8 mouse cellular contexts compared by ENCODE assay signal in genomic region chr5:30806106-30806505, GRCm38 (mm10). TPM values are rescaled to one million over a fixed set of nuclear protein-coding genes. Genes with fewer than 3 reads are reported as not detected.
A peak's percentile ranks its signal among the peaks of the same experiment; 100 is the strongest.
DNase-seq lines count a peak whose midpoint lies in the region; ATAC-seq lines count a peak whose summit lies in the region.

No protein-coding gene starts in this region.

- H3K4me1 ChIP-seq in intestine, embryonic 15.5 days (replicated peaks), result no peaks in the 10 kb centered on the region
- no peaks in the 10 kb centered on the region for H3K4me1 ChIP-seq in midbrain, embryonic 11.5 days (ENCODE audit: control insufficient read depth, insufficient read depth, low read length)

- H3K36me3 ChIP-seq in intestine, embryonic 15.5 days, result no peaks in the 10 kb centered on the region
- no peaks in the 10 kb centered on the region for H3K36me3 ChIP-seq in midbrain, embryonic 11.5 days (ENCODE audit: control insufficient read depth, insufficient read depth, low read length)

- H3K9ac ChIP-seq in intestine, embryonic 15.5 days, result no peak overlapping the region
- no peak overlapping the region for H3K9ac ChIP-seq in midbrain, embryonic 11.5 days (ENCODE audit: low read length)

- no peak overlapping the region for H3K27ac ChIP-seq in intestine, embryonic 15.5 days
- H3K27ac ChIP-seq in midbrain, embryonic 11.5 days (ENCODE audit: low read depth, low read length), result no peak overlapping the region

- 3% methylated on average over 3 of the region's 3 CpGs for whole genome bisulfite sequencing in intestine, embryonic 15.5 days
- 16% methylated on average over 3 of the region's 3 CpGs for WGBS in midbrain, embryonic 11.5 days

- H3K4me2 ChIP-seq in intestine, embryonic 15.5 days (replicated peaks), result no peak overlapping the region
- no peak overlapping the region for H3K4me2 ChIP-seq in midbrain, embryonic 11.5 days

- H3K4me3 ChIP-seq in intestine, embryonic 15.5 days (replicated peaks), result no peak overlapping the region
- H3K4me3 ChIP-seq in midbrain, embryonic 11.5 days (ENCODE audit: low read depth, low read length), result no peak overlapping the region

- peak; percentile 84 for ATAC-seq in intestine, embryonic 15.5 days
- peak; percentile 72; the same call in 1 of the 2 replicates for ATAC-seq in midbrain, embryonic 11.5 days (ENCODE audit: low FRiP score)

- intact Hi-C loops in gastrocnemius, postnatal 36 days (cut with DNase I), result loop anchor here (1.0 to 2.0 kb wide), 2 partner anchors 49 to 109 kb away; no protein-coding TSS in a partner anchor
- intact Hi-C loops in left cerebral cortex, postnatal 14 days (cut with DNase I), result loop anchor here (5.0 kb wide), 2 partner anchors 111 to 191 kb away; no protein-coding TSS in a partner anchor

- H3K9me3 ChIP-seq in intestine, embryonic 15.5 days, result no peaks in the 10 kb centered on the region
- no peaks in the 10 kb centered on the region for H3K9me3 ChIP-seq in midbrain, embryonic 11.5 days (ENCODE audit: control insufficient read depth, low read length)

- peak; percentile 86 for DNase-seq in adrenal gland, adult 2 months
- peak; percentile 88 for DNase-seq in embryo, embryonic 11 days
- peak; percentile 66 to 87 for DNase-seq in gastrocnemius, postnatal 36 days
- peak; percentile 81 to 91 for DNase-seq in left cerebral cortex, postnatal 14 days (ENCODE audit: low spot score in 2 of 2)
- peak; percentile 99 for DNase-seq in midbrain, embryonic 11.5 days (ENCODE audit: low spot score, missing footprints)
- DNase-seq in right cerebral cortex, postnatal 4 days, result peak; percentile 89
- peak; percentile 70 to 90 for DNase-seq in urinary bladder, postnatal 4 days (ENCODE audit: low spot score in 2 of 2)

- H3K27me3 ChIP-seq in intestine, embryonic 15.5 days (replicated peaks), result no peaks in the 10 kb centered on the region
- H3K27me3 ChIP-seq in midbrain, embryonic 11.5 days (ENCODE audit: control insufficient read depth, insufficient read depth, low read length), result no peaks in the 10 kb centered on the region; the same call in 1 of the 2 replicates

RNA-seq across cellular contexts. Expression of gene Mapre3, which starts 8.3 kb away (rescaled TPM):
- 10 to 100 TPM; 60.0 to 79.0 TPM for total RNA-seq in adrenal gland, adult 2 months (2021)
- polyA plus RNA-seq in adrenal gland, adult 2 months (2012; rRNA removed), result 103 and 134 TPM in 2 replicates
- 10 to 100 TPM; 63.1 to 68.1 TPM for total RNA-seq in gastrocnemius, postnatal 36 days (2021)
- polyA plus RNA-seq in intestine, embryonic 15.5 days (2015; fragmentation: Nextera tagmentation; extraction: Ambion mirVana), result 17.4 and 17.5 TPM in 2 replicates
- 100 to 1,000 TPM; 214 to 218 TPM for total RNA-seq in left cerebral cortex, postnatal 14 days (2021)
- 35.0 and 40.5 TPM in 2 replicates for polyA plus RNA-seq in midbrain, embryonic 11.5 days (2014; fragmentation: Nextera tagmentation; extraction: Ambion mirVana)
